Mouse (Mus musculus): ENCODE data around the gene Trp53rkb. TPM values are rescaled to one million over a fixed set of nuclear protein-coding genes. Genes with fewer than 3 reads are reported as not detected.

Gene Trp53rkb
- total and polyA plus RNA-seq, 3 experiments, result 1.8 to 3.0 (median 2.2) TPM

DNA sequence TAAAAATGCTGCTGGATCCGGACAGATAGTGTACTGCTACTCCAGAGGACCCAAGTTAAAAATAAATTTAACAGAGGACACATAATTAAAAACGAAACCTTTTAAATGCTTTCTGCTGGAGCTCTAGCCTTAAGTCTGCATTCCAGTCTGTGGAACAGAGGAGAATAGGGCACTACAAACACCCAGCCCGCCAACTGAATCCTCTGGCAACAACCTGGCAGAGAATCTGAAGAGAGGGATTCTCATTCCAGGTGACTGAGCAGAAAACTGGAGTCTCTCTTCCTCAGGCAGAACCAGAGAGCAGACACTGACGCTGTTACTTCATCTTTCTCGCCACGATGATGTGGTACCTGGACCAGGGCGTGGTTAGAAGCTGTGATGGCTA, 8.1 kb downstream of the Trp53rkb start:
- Histone ChIP-seq H3K9ac (ENCODE audit: low read depth, low read length) (no peak overlapping the region), H3K36me3 (ENCODE audit: control insufficient read depth, insufficient read depth, low read length) (no peaks in the 10 kb centered on the region), H3K79me2 (replicated peaks; ENCODE audit: control insufficient read depth, insufficient read depth, low read length) (no peaks in the 10 kb centered on the region), H3K4me3 (no peak overlapping the region), H3K27ac (no peak overlapping the region), H3K27me3 (ENCODE audit: control insufficient read depth, insufficient read depth, low read length) (no peaks in the 10 kb centered on the region), H3K4me1 (ENCODE audit: control insufficient read depth, insufficient read depth, low read length) (no peaks in the 10 kb centered on the region)
- intact Hi-C loops (cut with DNase I), result no loop called here
- no peak for TF ChIP-seq CTCF (IDR thresholded peaks at IDR 0.05)
- TF ChIP-seq POLR2A (IDR thresholded peaks at IDR 0.05; ENCODE audit: insufficient read depth, low read depth, low read length), result no peak
- no peak for TF ChIP-seq EP300 (IDR thresholded peaks at IDR 0.05; ENCODE audit: insufficient read depth, low read depth, low read length)
- no peak for DNase-seq
- 83% methylated on average over 7 of the region's 7 CpGs for WGBS

DNA sequence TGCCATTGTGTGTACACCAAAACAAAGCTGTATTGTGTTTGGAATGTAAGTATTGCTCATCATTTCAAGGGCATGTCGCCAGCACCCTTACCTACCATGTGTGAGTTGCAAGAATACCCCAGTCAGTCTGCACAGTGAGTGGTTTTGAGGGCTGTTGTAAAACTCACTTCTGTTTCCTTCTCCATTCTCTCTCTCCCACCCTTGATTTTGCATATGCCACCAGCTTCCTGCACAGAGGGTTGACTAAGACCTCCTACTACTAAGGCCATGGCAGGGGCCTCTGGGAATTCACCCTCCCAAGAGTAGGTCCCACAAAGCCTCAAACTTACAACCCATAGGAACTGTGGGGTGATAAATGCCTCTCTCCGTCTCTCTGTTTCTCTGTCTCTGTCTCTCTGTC, 9.1 kb downstream of the Trp53rkb start:
- no peak overlapping the region for H3K4me3 ChIP-seq
- no peak for DNase-seq
- no peak overlapping the region for H3K27ac ChIP-seq
- intact Hi-C loops (cut with DNase I), result no loop called here
- 78% methylated on average over 2 of the region's 2 CpGs for WGBS
- H3K79me2 ChIP-seq (replicated peaks; ENCODE audit: control insufficient read depth, insufficient read depth, low read length), result no peaks in the 10 kb centered on the region
- peaks cover under 1% of the 10 kb centered on the region for H3K36me3 ChIP-seq (ENCODE audit: control insufficient read depth, insufficient read depth, low read length)
- H3K27me3 ChIP-seq (ENCODE audit: control insufficient read depth, insufficient read depth, low read length), result no peaks in the 10 kb centered on the region
- no peaks in the 10 kb centered on the region; the same call in 1 of the 2 replicates for H3K4me1 ChIP-seq (ENCODE audit: control insufficient read depth, insufficient read depth, low read length)
- no peak overlapping the region for H3K9ac ChIP-seq (ENCODE audit: low read depth, low read length)
- no peak for TF ChIP-seq CTCF (IDR thresholded peaks at IDR 0.05)
- no peak for TF ChIP-seq EP300 (IDR thresholded peaks at IDR 0.05; ENCODE audit: insufficient read depth, low read depth, low read length)
- TF ChIP-seq POLR2A (IDR thresholded peaks at IDR 0.05; ENCODE audit: insufficient read depth, low read depth, low read length), result no peak

DNA sequence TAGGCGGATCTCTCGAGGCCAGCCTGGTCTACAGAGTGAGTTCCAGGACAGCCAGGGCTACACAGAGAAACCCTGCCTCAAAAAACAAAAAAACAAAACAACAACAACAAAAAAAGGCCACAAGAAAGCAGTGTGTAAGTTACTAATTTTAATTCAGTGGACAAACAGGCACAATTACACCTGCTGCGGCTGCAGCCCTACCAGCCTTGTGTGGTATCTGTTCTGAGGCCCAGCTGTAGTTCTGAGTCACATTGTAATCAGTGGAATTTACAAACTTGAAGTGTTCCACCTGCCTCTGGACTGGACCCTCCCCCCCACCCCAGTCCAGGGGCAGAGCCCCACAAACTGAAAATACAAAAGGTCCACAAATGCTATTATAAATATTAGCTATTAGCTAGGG, 11.0 kb downstream of the Trp53rkb start:
- H3K79me2 ChIP-seq (replicated peaks; ENCODE audit: control insufficient read depth, insufficient read depth, low read length), result no peaks in the 10 kb centered on the region
- H3K4me1 ChIP-seq (ENCODE audit: control insufficient read depth, insufficient read depth, low read length), result peaks cover 2% of the 10 kb centered on the region
- WGBS, result 83% methylated on average over 3 of the region's 3 CpGs
- H3K9ac ChIP-seq (ENCODE audit: low read depth, low read length), result no peak overlapping the region
- TF ChIP-seq CTCF (IDR thresholded peaks at IDR 0.05) (no peak), EP300 (IDR thresholded peaks at IDR 0.05; ENCODE audit: insufficient read depth, low read depth, low read length) (no peak), POLR2A (IDR thresholded peaks at IDR 0.05; ENCODE audit: insufficient read depth, low read depth, low read length) (no peak)
- no peaks in the 10 kb centered on the region for H3K27me3 ChIP-seq (ENCODE audit: control insufficient read depth, insufficient read depth, low read length)
- H3K27ac ChIP-seq, result no peak overlapping the region
- H3K4me3 ChIP-seq, result no peak overlapping the region
- DNase-seq, result no peak
- H3K36me3 ChIP-seq (ENCODE audit: control insufficient read depth, insufficient read depth, low read length), result peaks cover 7% of the 10 kb centered on the region
- intact Hi-C loops (cut with DNase I), result no loop called here

DNA sequence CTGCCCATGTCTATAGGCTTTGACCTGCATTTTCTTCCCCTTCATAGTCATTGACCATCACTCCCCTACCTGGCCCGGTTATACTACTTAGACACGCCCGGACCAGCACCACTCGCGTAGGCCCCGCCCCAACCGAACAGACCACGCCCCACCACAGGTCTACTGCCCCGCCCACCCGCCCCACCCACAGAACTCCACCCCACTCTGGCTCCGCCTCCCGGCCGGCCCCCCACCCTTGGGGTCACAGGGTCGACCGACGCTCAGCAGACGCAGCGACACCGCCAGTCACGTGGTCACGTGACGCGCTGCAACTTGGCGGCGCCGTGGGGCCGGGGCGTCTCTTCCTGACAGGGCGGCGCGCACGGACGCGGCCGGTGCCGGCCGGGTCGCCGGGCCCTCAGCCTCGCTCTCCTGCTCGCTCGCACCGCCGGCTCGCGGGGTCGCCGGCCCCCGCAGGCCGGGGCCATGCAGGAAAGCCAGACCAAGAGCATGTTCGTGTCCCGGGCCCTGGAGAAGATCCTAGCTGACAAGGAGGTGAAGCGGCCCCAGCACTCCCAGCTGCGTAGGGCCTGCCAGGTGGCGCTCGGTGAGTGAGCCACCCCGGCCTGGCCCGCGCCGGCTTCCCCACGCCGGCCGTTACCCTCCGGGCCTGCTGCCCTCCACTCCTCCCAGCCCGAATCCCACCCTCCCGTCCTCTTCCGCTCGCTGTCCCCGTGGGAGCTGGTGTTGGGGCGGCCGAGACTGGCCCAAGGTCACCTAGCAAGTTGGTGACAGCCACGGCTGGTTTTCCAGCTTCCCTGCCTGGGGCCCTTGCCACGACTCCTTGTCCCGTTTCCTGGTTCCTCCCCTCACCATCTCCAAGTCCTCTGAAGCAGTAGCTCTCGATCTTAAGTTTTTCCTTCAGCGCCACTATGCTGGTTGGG, 13.2 kb downstream of the Trp53rkb start, which contains the start of gene Arfgef2:
Gene Arfgef2, plus strand, starts transcription at position 339 of the 923 bp plus-strand sequence.
- WGBS, result under 1% methylated on average over 74 of the region's 76 CpGs
- peak; percentile 91 to 93 for DNase-seq
- Histone ChIP-seq H3K79me2 (replicated peaks; ENCODE audit: control insufficient read depth, insufficient read depth, low read length) (no peaks in the 10 kb centered on the region), H3K4me1 (ENCODE audit: control insufficient read depth, insufficient read depth, low read length) (peaks cover 4% of the 10 kb centered on the region), H3K36me3 (ENCODE audit: control insufficient read depth, insufficient read depth, low read length) (peaks cover 14% of the 10 kb centered on the region), H3K27me3 (ENCODE audit: control insufficient read depth, insufficient read depth, low read length) (no peaks in the 10 kb centered on the region), H3K9ac (ENCODE audit: low read depth, low read length) (peak within 1 kb of the TSS; percentile 88), H3K27ac (peak within 1 kb of the TSS; percentile 92), H3K4me3 (peak within 1 kb of the TSS; percentile 90)
- intact Hi-C loops (cut with DNase I), result no loop called here
- TF ChIP-seq POLR2A (IDR thresholded peaks at IDR 0.05; ENCODE audit: insufficient read depth, low read depth, low read length), result peak; percentile 70
- TF ChIP-seq EP300 (IDR thresholded peaks at IDR 0.05; ENCODE audit: insufficient read depth, low read depth, low read length), result 0 out of 2 replicates have a peak, but pooled peaks have one; percentile 18
- TF ChIP-seq CTCF (IDR thresholded peaks at IDR 0.05), result no peak

DNA sequence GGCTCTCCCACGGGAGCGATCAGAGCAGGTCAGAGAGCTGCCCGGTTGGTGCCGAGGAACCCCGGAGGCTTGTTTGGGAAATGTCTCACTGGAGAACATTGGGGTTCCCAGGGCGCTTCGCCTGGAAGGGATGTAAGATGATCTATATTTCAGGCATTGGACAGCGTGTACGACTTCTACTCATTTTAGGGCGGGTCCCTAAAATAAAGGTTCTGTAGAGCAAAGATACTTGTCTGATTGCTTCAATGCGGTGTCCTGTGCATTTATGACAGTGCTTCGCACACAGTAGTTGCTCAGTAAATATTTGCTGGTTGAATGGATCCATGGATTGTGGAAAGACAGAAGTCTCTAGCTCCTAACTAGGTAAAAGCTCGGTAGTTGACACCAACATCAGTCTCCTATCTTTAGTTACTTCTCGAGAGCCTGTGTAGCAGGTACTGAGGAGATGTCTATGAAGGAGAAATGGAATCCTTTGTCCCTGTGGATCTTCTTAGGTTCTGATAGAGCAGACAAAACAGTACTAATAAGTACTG, 13.9 kb downstream of the Trp53rkb start:
- WGBS, result 11% methylated on average over 14 of the region's 14 CpGs
- Histone ChIP-seq H3K4me1 (ENCODE audit: control insufficient read depth, insufficient read depth, low read length) (peaks cover 4% of the 10 kb centered on the region), H3K27ac (peak overlapping the region; percentile 92), H3K9ac (ENCODE audit: low read depth, low read length) (peak overlapping the region; percentile 88), H3K27me3 (ENCODE audit: control insufficient read depth, insufficient read depth, low read length) (no peaks in the 10 kb centered on the region), H3K79me2 (replicated peaks; ENCODE audit: control insufficient read depth, insufficient read depth, low read length) (no peaks in the 10 kb centered on the region), H3K4me3 (peak overlapping the region; percentile 90), H3K36me3 (ENCODE audit: control insufficient read depth, insufficient read depth, low read length) (peaks cover 14% of the 10 kb centered on the region)
- TF ChIP-seq EP300 (IDR thresholded peaks at IDR 0.05; ENCODE audit: insufficient read depth, low read depth, low read length) (no peak), POLR2A (IDR thresholded peaks at IDR 0.05; ENCODE audit: insufficient read depth, low read depth, low read length) (no peak), CTCF (IDR thresholded peaks at IDR 0.05) (no peak)
- intact Hi-C loops (cut with DNase I), result no loop called here
- no peak for DNase-seq

DNA sequence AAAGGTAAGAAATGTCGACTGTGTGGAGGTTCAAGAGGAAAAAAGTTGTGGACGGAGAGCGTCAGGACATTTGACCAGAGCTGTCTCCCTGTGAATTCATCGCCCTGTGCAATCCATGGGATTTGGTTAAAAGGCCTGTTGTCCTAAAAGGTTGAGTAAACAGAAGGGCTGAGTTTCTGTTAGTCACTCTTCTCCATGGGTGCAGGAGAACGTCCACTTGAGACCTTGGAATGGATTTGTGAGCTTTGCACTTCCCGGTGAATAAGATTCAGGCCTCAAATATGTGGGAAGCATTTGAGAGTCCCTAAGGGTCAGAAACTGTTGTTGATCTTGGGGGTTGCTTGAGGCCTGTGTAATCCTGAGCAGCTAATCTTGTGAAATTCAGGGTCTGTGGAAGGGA, 14.5 kb downstream of the Trp53rkb start:
- no peak for DNase-seq

More for the DNA sequence above, 14.5 kb downstream of the Trp53rkb start:
- no peaks in the 10 kb centered on the region for H3K27me3 ChIP-seq (ENCODE audit: control insufficient read depth, insufficient read depth, low read length)
- 60% methylated on average over 6 of the region's 6 CpGs for WGBS
- intact Hi-C loops (cut with DNase I), result no loop called here
- no peaks in the 10 kb centered on the region for H3K79me2 ChIP-seq (replicated peaks; ENCODE audit: control insufficient read depth, insufficient read depth, low read length)
- H3K27ac ChIP-seq, result no peak overlapping the region
- peaks cover 4% of the 10 kb centered on the region for H3K4me1 ChIP-seq (ENCODE audit: control insufficient read depth, insufficient read depth, low read length)
- H3K4me3 ChIP-seq, result no peak overlapping the region; the same call in 1 of the 2 replicates
- peak overlapping the region; percentile 32; the same call in 1 of the 2 replicates for H3K9ac ChIP-seq (ENCODE audit: low read depth, low read length)
- no peak for TF ChIP-seq POLR2A (IDR thresholded peaks at IDR 0.05; ENCODE audit: insufficient read depth, low read depth, low read length)
- no peak for TF ChIP-seq EP300 (IDR thresholded peaks at IDR 0.05; ENCODE audit: insufficient read depth, low read depth, low read length)
- no peak for TF ChIP-seq CTCF (IDR thresholded peaks at IDR 0.05)
- peaks cover 14% of the 10 kb centered on the region for H3K36me3 ChIP-seq (ENCODE audit: control insufficient read depth, insufficient read depth, low read length)

All from heart, adult 2 months (tissue).